In genomic region chr12:82497866-82498631, GRCm38 (mm10) we compare ENCODE assay signal across 8 mouse cellular contexts.
DNase-seq lines count a peak whose midpoint lies in the region; ATAC-seq and TF ChIP-seq lines count a peak whose summit lies in the region.

No protein-coding gene starts in this region.

- no peaks in the 10 kb centered on the region for H3K4me1 ChIP-seq in intestine, embryonic 14.5 days (replicated peaks; ENCODE audit: control insufficient read depth, insufficient read depth, low read length)
- no peaks in the 10 kb centered on the region for H3K4me1 ChIP-seq in intestine, embryonic 15.5 days (replicated peaks)

- intact Hi-C loops in gastrocnemius, postnatal 36 days (cut with DNase I), result loop anchor here (5.0 kb wide), 2 partner anchors 449 to 519 kb away; no protein-coding TSS in a partner anchor
- intact Hi-C loops in left cerebral cortex, postnatal 36 days (cut with DNase I), result loop anchor here (1.0 to 2.0 kb wide), 2 partner anchors 449 to 520 kb away; no protein-coding TSS in a partner anchor

- H3ac ChIP-seq in myocyte (ENCODE audit: control insufficient read depth, insufficient read length), result no peak overlapping the region

- no peak overlapping the region for H3K4me3 ChIP-seq in intestine, embryonic 14.5 days (ENCODE audit: low read depth, low read length)
- H3K4me3 ChIP-seq in intestine, embryonic 15.5 days (replicated peaks), result no peak overlapping the region
- H3K4me3 ChIP-seq in myocyte, result no peak overlapping the region

- no peaks in the 10 kb centered on the region for H3K27me3 ChIP-seq in intestine, embryonic 14.5 days (replicated peaks; ENCODE audit: control insufficient read depth, insufficient read depth, low read length)
- no peaks in the 10 kb centered on the region for H3K27me3 ChIP-seq in intestine, embryonic 15.5 days (replicated peaks)
- peaks cover 9% of the 10 kb centered on the region for H3K27me3 ChIP-seq in myocyte (ENCODE audit: control insufficient read depth, insufficient read depth, insufficient read length)

- no peak for TF ChIP-seq POLR2A in myocyte (IDR thresholded peaks at IDR 0.05; ENCODE audit: insufficient read length, low read depth)

- H3K27ac ChIP-seq in intestine, embryonic 14.5 days (ENCODE audit: low read depth), result no peak overlapping the region
- H3K27ac ChIP-seq in intestine, embryonic 15.5 days, result no peak overlapping the region

- no peaks in the 10 kb centered on the region for H3K9me3 ChIP-seq in intestine, embryonic 14.5 days (ENCODE audit: control insufficient read depth, low read length)
- no peaks in the 10 kb centered on the region for H3K9me3 ChIP-seq in intestine, embryonic 15.5 days

- H3K36me3 ChIP-seq in intestine, embryonic 14.5 days (ENCODE audit: control insufficient read depth, insufficient read depth, low read length), result no peaks in the 10 kb centered on the region
- H3K36me3 ChIP-seq in intestine, embryonic 15.5 days, result no peaks in the 10 kb centered on the region
- H3K36me3 ChIP-seq in myocyte (ENCODE audit: control insufficient read depth, insufficient read depth), result no peaks in the 10 kb centered on the region

- peak overlapping the region; percentile 29; the same call in 1 of the 2 replicates for H3K4me2 ChIP-seq in intestine, embryonic 14.5 days (ENCODE audit: low read length)
- H3K4me2 ChIP-seq in intestine, embryonic 15.5 days (replicated peaks), result no peak overlapping the region
- H3K4me2 ChIP-seq in myocyte (ENCODE audit: low read depth), result peak overlapping the region; percentile 28

- H3K79me2 ChIP-seq in myocyte (ENCODE audit: control insufficient read depth, insufficient read depth), result no peaks in the 10 kb centered on the region

- ATAC-seq in intestine, embryonic 14.5 days (replicated peaks; ENCODE audit: low FRiP score, low TSS enrichment, low read depth), result no peak
- no peak for ATAC-seq in intestine, embryonic 15.5 days
- no peak for ATAC-seq in erythroid progenitor cell, adult 5-6 weeks (replicated peaks; ENCODE audit: low FRiP score, poor library complexity, severe bottlenecking)

- peak; percentile 77 for DNase-seq in intestine, embryonic 14.5 days (ENCODE audit: low spot score)
- DNase-seq in embryo, embryonic 11 days, result peak; percentile 83
- peak; percentile 16 to 24 for DNase-seq in gastrocnemius, postnatal 36 days
- DNase-seq in kidney, adult 11 months, result peak; percentile 21
- DNase-seq in left cerebral cortex, postnatal 36 days (ENCODE audit: low spot score in 2 of 2), result peak; percentile 61 to 67

- 40% methylated on average over 11 of the region's 11 CpGs for WGBS in intestine, embryonic 14.5 days
- WGBS in intestine, embryonic 15.5 days, result 46% methylated on average over 11 of the region's 11 CpGs

- no peak overlapping the region for H3K9ac ChIP-seq in intestine, embryonic 14.5 days (ENCODE audit: low read length)
- no peak overlapping the region for H3K9ac ChIP-seq in intestine, embryonic 15.5 days

TF ChIP-seq in myocyte, 11 proteins besides CTCF, POLR2A, EP300 and RAD21:
- no peak for TF ChIP-seq E2F4 (IDR thresholded peaks at IDR 0.05; ENCODE audit: insufficient read depth)
- TF ChIP-seq TCF12 (IDR thresholded peaks at IDR 0.05; ENCODE audit: insufficient read depth, poor library complexity, severe bottlenecking), result no peak
- no peak for TF ChIP-seq TCF3 (IDR thresholded peaks at IDR 0.05; ENCODE audit: insufficient read length, low read depth)
- no peak for TF ChIP-seq REST (IDR thresholded peaks at IDR 0.05; ENCODE audit: insufficient read depth, insufficient read length)
- TF ChIP-seq MYOG (IDR thresholded peaks at IDR 0.05; ENCODE audit: control insufficient read depth in 1 of 3, insufficient read depth in 1 of 3, insufficient read length in 2 of 3, low read depth in 2 of 3), result no peak
- TF ChIP-seq POLR2AphosphoS2 (IDR thresholded peaks at IDR 0.05; ENCODE audit: insufficient read length, low read depth), result no peak
- no peak for TF ChIP-seq USF1 (IDR thresholded peaks at IDR 0.05; ENCODE audit: low read depth)
- TF ChIP-seq CEBPB (IDR thresholded peaks at IDR 0.05; ENCODE audit: insufficient read depth, poor library complexity, severe bottlenecking), result no peak
- no peak for TF ChIP-seq MAX (IDR thresholded peaks at IDR 0.05; ENCODE audit: low read depth)
- TF ChIP-seq SRF (IDR thresholded peaks at IDR 0.05; ENCODE audit: control insufficient read depth, insufficient read length, low read depth), result no peak
- no peak for TF ChIP-seq MYOD1 (IDR thresholded peaks at IDR 0.05; ENCODE audit: control insufficient read depth in 1 of 3, insufficient read length in 2 of 3, low read depth in 2 of 3)

Comparison
In these comparisons a context has a peak if more than half of its experiments do, and no peak if none do; other contexts are left out.
1. DNase-seq: peak in every context shown above with its lines; median percentile 83 in embryo, embryonic 11 days; 77 in intestine, embryonic 14.5 days; 64 in left cerebral cortex, postnatal 36 days; 21 in kidney, adult 11 months; 20 in gastrocnemius, postnatal 36 days.